Mouse (Mus musculus) right cerebral cortex, adult 2 months (tissue): ENCODE results near the gene Vmn2r14.
"Not testable (repeated sequence)": the region's sequence is repeated elsewhere in the genome, so short reads cannot be mapped to it uniquely, and the experiment has no call there.

Experiments used
- DNase-seq, 2 experiments: peaks; one replicate each; pipeline ENCODE4 v3.0.0; 2021 to 2022; ENCODE audit warnings: low spot score in 2 of 2

Vmn2r14 gene

GRCm38 (mm10) chr5:109224608-109225007 is at the start of gene Vmn2r14:
TSS of gene Vmn2r14 (minus strand) at chr5:109224708.
- no peak for DNase-seq

- not testable (repeated sequence) for DNase-seq
Observed at GRCm38 (mm10) chr5:109192099-109192498, 32.4 kb downstream of the Vmn2r14 start, which contains the start of gene Vmn2r13. TSS of gene Vmn2r13 (minus strand) at chr5:109192199.

GRCm38 (mm10) chr5:109166851-109167250 is 57.7 kb downstream of the Vmn2r14 start:
- DNase-seq: not testable (repeated sequence)
